Mouse (Mus musculus): ENCODE measurements at regions not wholly inside any gene's neighbourhood (a gene's known extent, or its start where the extent isn't known, plus 50 kb on each side); places are given as distances from the start of the nearest gene placed in this dataset.

DNA sequence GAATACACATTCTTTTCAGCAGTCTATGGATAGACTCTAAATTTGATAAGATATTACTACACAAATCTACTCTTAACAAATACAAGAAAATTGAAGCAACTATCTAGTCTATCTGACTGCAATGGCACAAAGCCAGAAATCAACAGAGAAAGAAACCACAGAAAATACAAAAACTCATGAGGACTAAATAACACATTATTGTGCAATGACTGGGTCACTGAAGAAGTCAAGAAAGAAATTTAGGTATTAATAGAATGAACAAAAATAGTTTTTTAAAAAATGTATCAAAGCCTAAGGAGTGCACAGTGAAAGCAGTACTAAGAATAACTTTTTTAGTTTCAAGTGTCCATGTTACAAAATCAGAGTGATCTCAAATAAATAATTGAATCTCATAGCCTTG, 202.2 kb downstream of the Mylk4 start:
- no peaks in the 10 kb centered on the region for H3K4me1 ChIP-seq
- no peaks in the 10 kb centered on the region for H3K9me3 ChIP-seq (replicated peaks)
- no peak overlapping the region for H3K4me3 ChIP-seq (replicated peaks)
- no peak overlapping the region for H3K9ac ChIP-seq
- no peak overlapping the region for H3K27ac ChIP-seq
- ATAC-seq (replicated peaks; ENCODE audit: low FRiP score), result no peak
- H3K36me3 ChIP-seq, result no peaks in the 10 kb centered on the region
- no peak overlapping the region for H3K4me2 ChIP-seq
- no peaks in the 10 kb centered on the region for H3K27me3 ChIP-seq

DNA sequence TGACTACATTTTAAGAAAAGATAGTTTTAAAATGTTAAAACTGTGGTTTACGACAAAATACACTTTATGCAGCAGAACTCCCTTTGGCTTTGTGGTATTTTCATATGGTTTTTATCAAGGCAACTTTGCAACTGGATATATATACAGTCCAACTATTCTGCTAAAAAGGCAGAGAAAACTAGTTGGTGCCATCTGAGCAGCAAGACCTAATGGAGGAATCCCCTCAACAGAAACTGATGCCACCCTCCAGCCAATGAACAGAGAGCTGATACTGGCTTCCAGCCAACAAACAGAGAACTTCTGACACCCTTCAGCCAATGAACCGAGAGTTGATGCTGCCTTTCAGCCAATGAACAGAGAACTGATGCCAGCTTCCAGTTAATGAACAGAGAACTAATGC, 215.9 kb downstream of the Mylk4 start:
- Histone ChIP-seq H3K27me3 (no peaks in the 10 kb centered on the region), H3K27ac (no peak overlapping the region), H3K4me1 (no peaks in the 10 kb centered on the region), H3K9me3 (replicated peaks) (no peaks in the 10 kb centered on the region), H3K4me2 (no peak overlapping the region), H3K4me3 (replicated peaks) (no peak overlapping the region), H3K36me3 (no peaks in the 10 kb centered on the region), H3K9ac (no peak overlapping the region)
- 81% methylated on average over 2 of the region's 2 CpGs for WGBS
- ATAC-seq (replicated peaks; ENCODE audit: low FRiP score), result no peak

- Histone ChIP-seq H3K9me3 (replicated peaks) (no peaks in the 10 kb centered on the region), H3K27me3 (no peaks in the 10 kb centered on the region), H3K9ac (no peak overlapping the region), H3K4me2 (no peak overlapping the region), H3K4me3 (replicated peaks) (no peak overlapping the region), H3K4me1 (no peaks in the 10 kb centered on the region), H3K36me3 (no peaks in the 10 kb centered on the region), H3K27ac (no peak overlapping the region)
- no peak for ATAC-seq (replicated peaks; ENCODE audit: low FRiP score)
Observed at GRCm38 (mm10) chr13:32560666-32561065, 222.1 kb upstream of the Gmds start.

DNA sequence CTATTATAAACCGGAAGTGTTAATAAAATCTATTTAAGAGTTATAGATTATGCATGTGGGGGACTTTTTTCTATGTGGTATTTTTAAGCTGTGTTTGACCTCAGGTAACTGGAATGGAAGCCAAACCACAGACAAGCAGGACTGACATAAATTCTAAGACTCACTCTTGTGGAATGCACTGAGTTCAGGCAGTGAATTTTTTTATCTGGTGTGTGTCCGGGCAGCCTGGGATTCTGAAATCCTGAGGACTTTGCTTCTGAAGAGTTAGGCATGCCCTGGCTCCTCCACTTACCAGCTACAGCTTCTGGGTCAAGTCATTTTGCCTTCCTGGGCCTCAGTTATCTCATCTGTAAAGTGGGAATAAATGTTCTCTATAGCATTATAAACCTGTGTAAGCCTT, 217.9 kb upstream of the Gmds start:
- H3K27ac ChIP-seq, result no peak overlapping the region
- H3K36me3 ChIP-seq, result no peaks in the 10 kb centered on the region
- no peak overlapping the region for H3K4me3 ChIP-seq (replicated peaks)
- H3K27me3 ChIP-seq, result no peaks in the 10 kb centered on the region
- H3K9me3 ChIP-seq (replicated peaks), result no peaks in the 10 kb centered on the region
- no peak for ATAC-seq (replicated peaks; ENCODE audit: low FRiP score)
- no peak overlapping the region for H3K4me2 ChIP-seq
- no peaks in the 10 kb centered on the region for H3K4me1 ChIP-seq
- WGBS, result 77% methylated on average over 2 of the region's 2 CpGs
- no peak overlapping the region for H3K9ac ChIP-seq

DNA sequence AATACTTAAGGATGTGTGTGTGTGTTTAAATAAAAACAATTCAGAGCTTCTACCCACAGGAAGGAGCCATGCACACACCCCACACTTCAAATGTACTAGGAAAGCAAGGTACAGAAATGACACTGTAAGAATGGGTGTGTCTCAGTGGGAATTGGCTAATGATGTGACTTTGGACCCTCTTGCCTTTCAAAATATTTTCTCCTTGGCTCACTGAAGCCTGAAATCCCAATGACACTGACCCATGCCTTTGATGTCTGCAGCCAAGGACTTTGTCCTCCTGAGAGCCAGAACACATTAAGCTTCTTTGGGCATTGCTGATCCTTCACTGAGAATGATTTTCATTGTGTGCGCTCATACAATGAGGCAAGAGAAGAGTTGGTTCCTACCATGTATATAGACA, 216.5 kb upstream of the Gmds start:
- H3K27ac ChIP-seq, result no peak overlapping the region
- no peak overlapping the region for H3K4me3 ChIP-seq (replicated peaks)
- H3K9me3 ChIP-seq (replicated peaks), result no peaks in the 10 kb centered on the region
- 89% methylated on average over 1 of the region's 1 CpGs for WGBS
- no peaks in the 10 kb centered on the region for H3K27me3 ChIP-seq
- no peak overlapping the region for H3K9ac ChIP-seq
- no peaks in the 10 kb centered on the region for H3K36me3 ChIP-seq
- no peaks in the 10 kb centered on the region for H3K4me1 ChIP-seq
- no peak overlapping the region for H3K4me2 ChIP-seq
- peak; percentile 64 for ATAC-seq (replicated peaks; ENCODE audit: low FRiP score)

- H3K27me3 ChIP-seq, result no peaks in the 10 kb centered on the region
- H3K27ac ChIP-seq, result no peak overlapping the region
- H3K36me3 ChIP-seq, result no peaks in the 10 kb centered on the region
- no peaks in the 10 kb centered on the region for H3K9me3 ChIP-seq (replicated peaks)
- no peak for ATAC-seq (replicated peaks; ENCODE audit: low FRiP score)
- no peak overlapping the region for H3K9ac ChIP-seq
- H3K4me2 ChIP-seq, result no peak overlapping the region
- WGBS, result 91% methylated on average over 3 of the region's 3 CpGs
- no peak overlapping the region for H3K4me3 ChIP-seq (replicated peaks)
- no peaks in the 10 kb centered on the region for H3K4me1 ChIP-seq
Observed at GRCm38 (mm10) chr13:32554601-32555000, 216.1 kb upstream of the Gmds start.

- ATAC-seq (replicated peaks; ENCODE audit: low FRiP score), result peak; percentile 56; the same call in 1 of the 2 replicates
- Histone ChIP-seq H3K4me1 (no peaks in the 10 kb centered on the region), H3K9me3 (replicated peaks) (no peaks in the 10 kb centered on the region), H3K27ac (no peak overlapping the region), H3K9ac (no peak overlapping the region), H3K4me2 (no peak overlapping the region), H3K27me3 (no peaks in the 10 kb centered on the region), H3K4me3 (replicated peaks) (no peak overlapping the region), H3K36me3 (no peaks in the 10 kb centered on the region)
- 23% methylated on average over 4 of the region's 4 CpGs for WGBS
Observed at GRCm38 (mm10) chr13:32553136-32553535, 214.6 kb upstream of the Gmds start.

GRCm38 (mm10) chr13:32550113-32550512, 211.6 kb upstream of the Gmds start:
- no peak for ATAC-seq (replicated peaks; ENCODE audit: low FRiP score)
- Histone ChIP-seq H3K9me3 (replicated peaks) (no peaks in the 10 kb centered on the region), H3K4me3 (replicated peaks) (no peak overlapping the region), H3K36me3 (no peaks in the 10 kb centered on the region), H3K27me3 (no peaks in the 10 kb centered on the region), H3K9ac (no peak overlapping the region), H3K4me1 (no peaks in the 10 kb centered on the region), H3K27ac (no peak overlapping the region), H3K4me2 (no peak overlapping the region)
- WGBS, result 82% methylated on average over 3 of the region's 3 CpGs

DNA sequence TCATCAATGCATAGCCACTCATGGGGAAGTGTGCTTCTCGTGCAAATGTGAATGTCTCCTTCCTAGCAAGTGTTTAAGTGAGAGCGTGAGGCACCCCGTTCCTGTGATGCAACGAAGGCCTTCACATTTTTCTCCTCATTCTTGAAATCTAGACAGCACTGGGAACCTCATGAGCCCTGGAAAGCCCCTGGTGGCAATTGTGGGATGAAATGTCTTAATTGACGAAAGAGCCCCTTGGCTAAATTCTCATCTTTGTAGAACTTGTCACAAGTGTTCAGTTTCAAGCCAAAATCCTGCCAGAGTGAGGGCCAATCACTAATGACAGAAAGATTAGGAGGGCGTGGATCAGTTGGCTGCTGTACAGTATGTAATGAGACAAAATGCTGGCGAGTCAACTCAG, 208.6 kb upstream of the Gmds start:
- 76% methylated on average over 7 of the region's 7 CpGs for WGBS
- no peak for ATAC-seq (replicated peaks; ENCODE audit: low FRiP score)
- Histone ChIP-seq H3K36me3 (no peaks in the 10 kb centered on the region), H3K4me1 (no peaks in the 10 kb centered on the region), H3K9ac (no peak overlapping the region), H3K4me3 (replicated peaks) (no peak overlapping the region), H3K27ac (no peak overlapping the region), H3K9me3 (replicated peaks) (no peaks in the 10 kb centered on the region), H3K4me2 (no peak overlapping the region), H3K27me3 (no peaks in the 10 kb centered on the region)

DNA sequence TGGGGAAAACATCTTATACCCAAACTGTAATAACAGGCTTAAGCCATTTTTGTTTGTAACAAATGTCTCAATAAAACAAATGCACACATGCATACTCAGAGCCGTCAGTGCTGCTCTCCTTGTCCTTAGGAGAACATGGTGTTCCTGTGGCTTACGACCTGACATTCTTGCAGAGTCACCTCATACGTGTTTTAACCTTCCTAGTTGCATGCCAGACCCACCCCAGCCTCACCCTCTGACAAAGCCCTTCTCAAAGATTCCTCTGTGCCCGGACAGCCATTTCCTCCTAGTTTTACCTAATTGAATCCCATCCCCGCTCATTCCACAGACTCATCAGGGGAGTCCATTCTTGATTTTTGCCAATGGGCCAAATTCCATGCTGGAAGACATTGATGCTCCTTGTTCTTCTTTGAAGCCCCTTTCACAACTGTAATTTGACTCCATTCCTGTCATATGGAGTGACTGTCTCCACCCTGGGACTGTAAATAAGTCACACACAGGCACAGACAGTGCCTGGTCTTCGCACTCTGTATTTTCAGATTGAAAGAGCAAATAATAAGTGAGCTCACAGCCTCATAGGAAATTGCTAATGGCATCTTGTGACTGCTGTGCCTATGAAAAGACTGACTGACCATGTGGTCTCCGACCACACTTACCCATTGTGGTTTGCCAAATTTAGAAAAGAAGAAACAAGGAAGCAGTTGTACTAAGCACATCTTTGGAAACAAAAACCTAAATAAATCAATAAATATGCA, 206.6 kb upstream of the Gmds start:
- ATAC-seq (replicated peaks; ENCODE audit: low FRiP score), result no peak
- no peak overlapping the region for H3K4me2 ChIP-seq
- 68% methylated on average over 7 of the region's 7 CpGs for WGBS

DNA sequence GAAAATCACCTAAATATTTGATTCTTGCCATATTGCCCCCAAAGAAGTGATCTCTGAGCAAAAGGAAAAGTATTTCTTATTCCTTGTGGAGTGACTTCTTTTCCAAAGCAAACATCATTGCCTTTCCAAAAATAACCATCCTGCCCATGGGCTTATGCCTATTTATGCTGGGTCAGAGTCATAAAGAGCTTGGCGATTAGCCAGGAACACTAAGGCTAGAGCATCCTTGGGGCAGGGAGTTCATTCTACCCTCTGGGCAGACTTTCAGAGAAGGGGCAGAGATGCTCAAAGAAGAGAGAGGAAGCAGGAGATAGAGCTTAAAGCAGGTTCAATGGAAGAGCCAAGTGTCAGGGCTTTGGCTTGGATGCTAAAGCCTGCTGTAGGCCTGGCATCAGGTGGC, 203.1 kb upstream of the Gmds start:
- no peaks in the 10 kb centered on the region for H3K9me3 ChIP-seq (replicated peaks)
- no peak overlapping the region for H3K27ac ChIP-seq
- no peaks in the 10 kb centered on the region for H3K36me3 ChIP-seq
- WGBS, result 95% methylated on average over 1 of the region's 1 CpGs
- H3K4me3 ChIP-seq (replicated peaks), result no peak overlapping the region
- no peak overlapping the region for H3K4me2 ChIP-seq
- no peaks in the 10 kb centered on the region for H3K27me3 ChIP-seq
- no peaks in the 10 kb centered on the region for H3K4me1 ChIP-seq
- H3K9ac ChIP-seq, result no peak overlapping the region
- ATAC-seq (replicated peaks; ENCODE audit: low FRiP score), result no peak

More for the DNA sequence above, 206.6 kb upstream of the Gmds start:
- Histone ChIP-seq H3K27ac (no peak overlapping the region), H3K27me3 (no peaks in the 10 kb centered on the region), H3K4me3 (replicated peaks) (no peak overlapping the region), H3K9ac (no peak overlapping the region), H3K9me3 (replicated peaks) (no peaks in the 10 kb centered on the region), H3K4me1 (no peaks in the 10 kb centered on the region), H3K36me3 (no peaks in the 10 kb centered on the region)

DNA sequence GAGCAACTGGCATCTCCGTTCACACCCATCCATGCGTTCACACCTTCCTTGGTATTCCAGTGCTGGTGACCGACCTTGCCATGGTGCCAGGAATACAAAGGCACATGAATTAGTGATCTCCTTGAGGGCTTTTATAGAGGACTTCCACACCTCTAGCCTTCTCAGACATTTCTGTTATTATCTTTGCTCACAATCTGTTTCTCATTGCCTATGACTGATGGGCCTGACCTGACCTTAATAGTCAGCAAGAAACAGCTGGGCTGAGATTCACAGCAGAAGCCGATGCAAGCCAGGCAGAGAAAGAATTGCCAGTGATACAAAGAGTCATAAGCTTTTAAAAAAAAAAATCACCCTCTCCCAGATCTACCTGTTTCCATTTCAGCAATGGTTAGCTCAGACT, 197.7 kb upstream of the Gmds start:
- H3K36me3 ChIP-seq, result no peaks in the 10 kb centered on the region
- no peak overlapping the region for H3K27ac ChIP-seq
- no peak overlapping the region for H3K4me3 ChIP-seq (replicated peaks)
- no peaks in the 10 kb centered on the region for H3K27me3 ChIP-seq
- no peak overlapping the region for H3K4me2 ChIP-seq
- no peaks in the 10 kb centered on the region for H3K9me3 ChIP-seq (replicated peaks)
- no peak overlapping the region for H3K9ac ChIP-seq
- WGBS, result 71% methylated on average over 4 of the region's 4 CpGs
- no peak for ATAC-seq (replicated peaks; ENCODE audit: low FRiP score)
- H3K4me1 ChIP-seq, result no peaks in the 10 kb centered on the region

- no peak overlapping the region for H3K4me3 ChIP-seq (replicated peaks)
- H3K27ac ChIP-seq, result no peak overlapping the region
- WGBS, result 94% methylated on average over 4 of the region's 4 CpGs
- H3K27me3 ChIP-seq, result no peaks in the 10 kb centered on the region
- no peak overlapping the region for H3K9ac ChIP-seq
- no peak for ATAC-seq (replicated peaks; ENCODE audit: low FRiP score)
- H3K36me3 ChIP-seq, result no peaks in the 10 kb centered on the region
- no peaks in the 10 kb centered on the region for H3K4me1 ChIP-seq
- H3K4me2 ChIP-seq, result no peak overlapping the region
- no peaks in the 10 kb centered on the region for H3K9me3 ChIP-seq (replicated peaks)
Observed at GRCm38 (mm10) chr13:32535602-32536001, 197.1 kb upstream of the Gmds start.

Measured in kidney, embryonic 15.5 days (tissue).